Mouse (Mus musculus): Measurements from ENCODE around the gene Morn1. TPM values are rescaled to one million over a fixed set of nuclear protein-coding genes. Genes with fewer than 3 reads are reported as not detected.
"Not testable (repeated sequence)": the region's sequence is repeated elsewhere in the genome, so short reads cannot be mapped to it uniquely, and the experiment has no call there.

Gene Morn1
- polyA plus RNA-seq, 1 experiment = 12.6 TPM

- DNase-seq (ENCODE audit: low read depth) = peak; percentile 97
- TF ChIP-seq CTCF (IDR thresholded peaks at IDR 0.05; ENCODE audit: borderline replicate concordance, extremely low read depth, insufficient read depth, insufficient read length) = peak; percentile 86
- TF ChIP-seq POLR2A (IDR thresholded peaks at IDR 0.05; ENCODE audit: borderline replicate concordance, extremely low read depth, insufficient read depth, insufficient read length, poor library complexity, severe bottlenecking) = no peak
These were observed 20.2 kb upstream of the Morn1 start for GRCm38 (mm10) chr4:155065970-155066833.

DNA sequence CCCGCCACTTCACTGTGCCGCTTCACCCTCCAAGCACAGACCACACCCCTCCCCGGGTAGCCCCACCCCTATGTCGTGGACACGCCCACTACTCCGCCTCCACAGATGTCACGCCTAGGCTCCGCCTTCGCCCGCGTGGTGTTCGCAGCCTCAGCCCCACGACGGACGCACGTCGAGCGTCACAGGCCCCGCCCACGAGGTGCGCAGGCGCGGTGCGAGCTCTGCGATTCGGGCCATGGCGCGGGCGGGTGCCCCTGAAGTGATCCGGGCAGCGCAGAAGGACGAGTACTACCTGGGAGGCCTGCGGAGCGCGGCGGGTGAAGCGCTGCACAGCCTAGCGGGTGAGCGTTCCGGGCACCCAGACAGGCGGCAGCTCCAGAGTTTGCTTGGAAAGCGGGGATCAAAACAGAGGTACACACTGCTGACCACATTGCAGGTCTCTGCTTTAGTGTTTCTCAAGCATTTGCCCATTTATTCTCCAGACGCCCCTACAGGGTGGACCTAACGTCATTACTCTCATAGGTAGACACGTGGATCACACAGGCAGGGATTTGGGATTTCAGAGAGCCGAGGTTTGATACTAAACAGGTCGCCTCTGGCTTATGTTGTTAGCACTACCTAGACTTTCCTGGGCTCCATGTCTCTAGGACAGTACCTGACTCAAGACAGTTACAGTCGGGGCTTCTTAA is 19.4 kb upstream of the Morn1 start, which contains the start of gene Pex10:
Gene Pex10, plus strand, starts transcription at position 183 of the 689 bp plus-strand sequence.
- peak; percentile 91 for TF ChIP-seq POLR2A (IDR thresholded peaks at IDR 0.05; ENCODE audit: borderline replicate concordance, extremely low read depth, insufficient read depth, insufficient read length, poor library complexity, severe bottlenecking)
- no peak for TF ChIP-seq CTCF (IDR thresholded peaks at IDR 0.05; ENCODE audit: borderline replicate concordance, extremely low read depth, insufficient read depth, insufficient read length)
- peak; percentile 98 for DNase-seq (ENCODE audit: low read depth)

GRCm38 (mm10) chr4:155068357-155068972 is 17.9 kb upstream of the Morn1 start:
- no peak for DNase-seq (ENCODE audit: low read depth)
- TF ChIP-seq CTCF (IDR thresholded peaks at IDR 0.05; ENCODE audit: borderline replicate concordance, extremely low read depth, insufficient read depth, insufficient read length) = no peak
- TF ChIP-seq POLR2A (IDR thresholded peaks at IDR 0.05; ENCODE audit: borderline replicate concordance, extremely low read depth, insufficient read depth, insufficient read length, poor library complexity, severe bottlenecking) = no peak

DNA sequence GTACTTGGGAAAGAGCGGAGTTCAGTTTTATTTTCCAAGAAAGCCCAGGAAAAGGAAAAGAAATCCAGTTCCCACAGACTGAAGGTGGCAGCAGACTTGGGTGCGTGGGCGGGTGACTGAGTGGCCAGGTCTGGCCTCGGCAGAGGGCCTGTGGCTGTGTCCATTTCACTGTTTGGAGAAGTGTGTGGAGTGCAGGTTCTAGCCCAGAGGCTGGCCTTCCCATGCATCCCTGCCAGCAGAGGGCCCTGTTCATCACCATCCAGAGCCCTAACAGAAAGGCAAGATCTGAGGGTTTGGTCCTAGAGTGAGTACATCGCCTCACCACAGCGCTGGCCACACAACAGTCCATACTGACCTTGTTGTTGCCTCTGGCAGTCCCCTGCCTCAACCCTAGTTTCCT is 17.2 kb upstream of the Morn1 start:
- no peak for DNase-seq (ENCODE audit: low read depth)
- TF ChIP-seq CTCF (IDR thresholded peaks at IDR 0.05; ENCODE audit: borderline replicate concordance, extremely low read depth, insufficient read depth, insufficient read length) (peak; percentile 37; the same call in 1 of the 2 replicates), POLR2A (IDR thresholded peaks at IDR 0.05; ENCODE audit: borderline replicate concordance, extremely low read depth, insufficient read depth, insufficient read length, poor library complexity, severe bottlenecking) (no peak)

- TF ChIP-seq POLR2A (IDR thresholded peaks at IDR 0.05; ENCODE audit: borderline replicate concordance, extremely low read depth, insufficient read depth, insufficient read length, poor library complexity, severe bottlenecking) (no peak), CTCF (IDR thresholded peaks at IDR 0.05; ENCODE audit: borderline replicate concordance, extremely low read depth, insufficient read depth, insufficient read length) (no peak)
- no peak for DNase-seq (ENCODE audit: low read depth)
These were observed 16.2 kb upstream of the Morn1 start for GRCm38 (mm10) chr4:155070199-155070598.

- TF ChIP-seq POLR2A (IDR thresholded peaks at IDR 0.05; ENCODE audit: borderline replicate concordance, extremely low read depth, insufficient read depth, insufficient read length, poor library complexity, severe bottlenecking) = no peak
- no peak for TF ChIP-seq CTCF (IDR thresholded peaks at IDR 0.05; ENCODE audit: borderline replicate concordance, extremely low read depth, insufficient read depth, insufficient read length)
- no peak for DNase-seq (ENCODE audit: low read depth)
These were observed 15.5 kb upstream of the Morn1 start for GRCm38 (mm10) chr4:155070921-155071320.

GRCm38 (mm10) chr4:155074418-155074817 is 12.0 kb upstream of the Morn1 start:
- TF ChIP-seq POLR2A (IDR thresholded peaks at IDR 0.05; ENCODE audit: borderline replicate concordance, extremely low read depth, insufficient read depth, insufficient read length, poor library complexity, severe bottlenecking) (no peak), CTCF (IDR thresholded peaks at IDR 0.05; ENCODE audit: borderline replicate concordance, extremely low read depth, insufficient read depth, insufficient read length) (no peak)
- DNase-seq (ENCODE audit: low read depth) = no peak

GRCm38 (mm10) chr4:155075137-155075536 is 11.2 kb upstream of the Morn1 start:
- no peak for TF ChIP-seq POLR2A (IDR thresholded peaks at IDR 0.05; ENCODE audit: borderline replicate concordance, extremely low read depth, insufficient read depth, insufficient read length, poor library complexity, severe bottlenecking)
- peak; percentile 24; the same call in 1 of the 2 replicates for TF ChIP-seq CTCF (IDR thresholded peaks at IDR 0.05; ENCODE audit: borderline replicate concordance, extremely low read depth, insufficient read depth, insufficient read length)
- DNase-seq (ENCODE audit: low read depth) = no peak

DNA sequence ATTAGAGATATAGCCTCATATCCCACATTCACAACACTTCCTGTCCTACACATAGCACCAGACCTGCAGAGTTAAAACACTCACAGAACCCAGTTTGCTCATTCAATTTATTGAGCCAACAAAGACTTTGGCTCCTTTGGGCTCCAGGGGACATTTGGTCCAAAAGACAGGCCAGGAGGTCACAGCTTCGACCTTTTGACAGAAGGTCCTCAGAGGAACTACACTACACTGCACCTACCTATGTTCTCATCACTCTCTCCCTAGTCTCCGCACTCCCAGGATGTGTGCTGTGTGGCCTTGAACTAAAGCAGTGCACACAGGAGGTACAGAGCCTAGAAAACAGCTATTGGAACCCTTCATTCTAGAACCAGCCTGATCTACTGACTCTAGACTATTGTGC is 10.6 kb upstream of the Morn1 start:
- TF ChIP-seq POLR2A (IDR thresholded peaks at IDR 0.05; ENCODE audit: borderline replicate concordance, extremely low read depth, insufficient read depth, insufficient read length, poor library complexity, severe bottlenecking) (no peak), CTCF (IDR thresholded peaks at IDR 0.05; ENCODE audit: borderline replicate concordance, extremely low read depth, insufficient read depth, insufficient read length) (no peak)

GRCm38 (mm10) chr4:155076677-155077076 is 9.7 kb upstream of the Morn1 start:
- no peak for TF ChIP-seq CTCF (IDR thresholded peaks at IDR 0.05; ENCODE audit: borderline replicate concordance, extremely low read depth, insufficient read depth, insufficient read length)
- no peak for TF ChIP-seq POLR2A (IDR thresholded peaks at IDR 0.05; ENCODE audit: borderline replicate concordance, extremely low read depth, insufficient read depth, insufficient read length, poor library complexity, severe bottlenecking)
- DNase-seq (ENCODE audit: low read depth) = no peak

More for the DNA sequence above, 10.6 kb upstream of the Morn1 start:
- no peak for DNase-seq (ENCODE audit: low read depth)

DNA sequence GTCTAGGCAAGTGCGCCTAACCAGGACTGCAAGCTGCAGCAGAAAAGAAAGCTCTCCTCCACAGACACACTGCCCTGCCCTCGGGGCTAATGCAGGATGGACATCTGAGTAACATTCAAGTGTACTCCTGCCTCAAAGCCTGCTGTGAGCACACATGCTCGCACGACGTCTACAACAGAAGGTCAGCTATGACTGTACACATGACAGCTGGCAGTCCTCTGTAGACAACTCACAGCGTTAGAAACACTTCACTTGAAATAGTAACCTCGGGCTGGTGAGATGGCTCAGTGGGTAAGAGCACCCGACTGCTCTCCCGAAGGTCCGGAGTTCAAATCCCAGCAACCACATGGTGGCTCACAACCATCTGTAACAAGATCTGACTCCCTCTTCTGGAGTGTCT is 7.6 kb upstream of the Morn1 start:
- DNase-seq (ENCODE audit: low read depth) = not testable (repeated sequence)

Data from brain, embryonic 14.5 days (tissue).